Comparison of ENCODE assay signal across 8 mouse cellular contexts in genomic region chr3:84039646-84040475, GRCm38 (mm10). TPM values are rescaled to one million over a fixed set of nuclear protein-coding genes. Genes with fewer than 3 reads are reported as not detected.
DNase-seq lines count a peak whose midpoint lies in the region; ATAC-seq lines count a peak whose summit lies in the region.

TSS of gene Tmem131l (minus strand) at chr3:84040175.

- peak within 1 kb of the TSS; percentile 97 for H3K4me2 ChIP-seq in lung, embryonic 16.5 days (ENCODE audit: low read depth, low read length)

- no peaks in the 10 kb centered on the region for H3K9me3 ChIP-seq in lung, embryonic 16.5 days (ENCODE audit: control insufficient read depth, low read length)

- H3K36me3 ChIP-seq in lung, embryonic 16.5 days (ENCODE audit: control insufficient read depth, insufficient read depth, low read length) = no peaks in the 10 kb centered on the region

- ATAC-seq in lung, embryonic 16.5 days (ENCODE audit: low read depth) = peak; percentile 96

- H3K9ac ChIP-seq in lung, embryonic 16.5 days (ENCODE audit: low read length) = peak within 1 kb of the TSS; percentile 96

- no peaks in the 10 kb centered on the region for H3K27me3 ChIP-seq in lung, embryonic 16.5 days (ENCODE audit: control insufficient read depth, insufficient read depth, low read depth, low read length)

- H3K27ac ChIP-seq in lung, embryonic 16.5 days (ENCODE audit: low read length) = peak within 1 kb of the TSS; percentile 96

- peaks cover 18% of the 10 kb centered on the region for H3K4me1 ChIP-seq in lung, embryonic 16.5 days (replicated peaks; ENCODE audit: control insufficient read depth, insufficient read depth, low read length)

- WGBS in lung, embryonic 16.5 days = under 1% methylated on average over 76 of the region's 100 CpGs

- DNase-seq in MN1 (ENCODE audit: low spot score) = peak; percentile 90
- DNase-seq in cerebellum, adult 18-20 months = peak; percentile 69 to 86
- peak; percentile 80 for DNase-seq in forelimb bud, embryonic 11.5 days (ENCODE audit: low read depth, low spot score)
- DNase-seq in heart, postnatal 4 days = peak; percentile 87
- DNase-seq in layer of hippocampus, adult 9-11 months = peak; percentile 72
- DNase-seq in ovary, postnatal 10 days (ENCODE audit: low spot score) = peak; percentile 44
- DNase-seq in thymus, postnatal 14 days = peak; percentile 89

- peak within 1 kb of the TSS; percentile 98 for H3K4me3 ChIP-seq in lung, embryonic 16.5 days (ENCODE audit: low read length)

RNA-seq across cellular contexts. Expression of gene Tmem131l, which starts in this region (rescaled TPM):
- 10 to 100 TPM; 32.7 to 41.7 TPM for total RNA-seq in heart, postnatal 4 days (2021)
- 46.4 and 47.0 TPM in 2 replicates for polyA plus RNA-seq in lung, embryonic 16.5 days (2015; fragmentation: Nextera tagmentation; extraction: Ambion mirVana)

Comparison
In these comparisons a context has a peak if more than half of its experiments do, and no peak if none do; other contexts are left out.
1. Peak in every context shown above with its lines: DNase-seq, ATAC-seq, H3K4me3 ChIP-seq and H3K27ac ChIP-seq.